Mouse (Mus musculus) heart, postnatal 25 days (tissue): ENCODE measurements around the gene Rarres2. TPM values are rescaled to one million over a fixed set of nuclear protein-coding genes. Genes with fewer than 3 reads are reported as not detected.

Experiments used
- total RNA-seq, 2 experiments: library from RNA; stranded (reverse); gene quantifications; 2 replicates each; pipeline ENCODE4 v1.2.3; 2021

Rarres2 gene
- total RNA-seq, 2 experiments from 2014 or later: 73.6 to 91.2 TPM

Other genes with a start within 250 kb of the Rarres2 start
- 10 to 100 TPM; 19.2 to 20.2 TPM for gene Krba1, start 177.2 kb downstream of the Rarres2 start, total RNA-seq
- gene Zfp467, start 127.0 kb downstream of the Rarres2 start, total RNA-seq: 10 to 100 TPM; 11.7 to 12.4 TPM
- under 1 TPM; 0.14 to 0.55 TPM for gene Sspo, start 124.6 kb downstream of the Rarres2 start, total RNA-seq
- gene Atp6v0e2, start 35.2 kb downstream of the Rarres2 start, total RNA-seq: 10 to 100 TPM; 19.3 to 22.2 TPM
- 10 to 100 TPM; 15.5 to 16.5 TPM for gene Lrrc61, start 18.0 kb downstream of the Rarres2 start, total RNA-seq
- gene Gm45021, start 16.8 kb upstream of the Rarres2 start, total RNA-seq: not detected
- 10 to 100 TPM; 31.0 to 31.8 TPM for gene Repin1, start 21.1 kb upstream of the Rarres2 start, total RNA-seq
- gene Gm44965, start 21.2 kb upstream of the Rarres2 start, total RNA-seq: 1 to 10 TPM; 1.0 to 2.2 TPM
- gene Zfp775, start 29.3 kb upstream of the Rarres2 start, total RNA-seq: 10 to 100 TPM; 10.9 to 11.2 TPM
- under 1 TPM; 0.14 to 0.23 TPM for gene AI854703, start 54.0 kb upstream of the Rarres2 start, total RNA-seq
- 1 to 10 TPM; 7.8 to 8.0 TPM for gene Gimap8, start 74.4 kb upstream of the Rarres2 start, total RNA-seq
- gene Gimap9, start 103.3 kb upstream of the Rarres2 start, total RNA-seq: 1 to 10 TPM; 3.1 to 4.9 TPM
- gene Gimap4, start 111.8 kb upstream of the Rarres2 start, total RNA-seq: 10 to 100 TPM; 29.0 to 30.8 TPM
- gene Gimap6, start 135.4 kb upstream of the Rarres2 start, total RNA-seq: 10 to 100 TPM; 38.5 to 41.6 TPM
- 1 to 10 TPM; 1.8 to 5.3 TPM for gene Gm28053, start 145.8 kb upstream of the Rarres2 start, total RNA-seq
- under 1 TPM in 1 of 2 experiments, not detected in 1; 0.39 TPM for gene Gimap7, start 145.8 kb upstream of the Rarres2 start, total RNA-seq
- 1 to 10 TPM; 8.5 to 9.8 TPM for gene Gimap1, start 166.3 kb upstream of the Rarres2 start, total RNA-seq
- 1 to 10 TPM; 6.1 to 6.8 TPM for gene Gimap5, start 173.4 kb upstream of the Rarres2 start, total RNA-seq
- gene Gimap3, start 198.1 kb upstream of the Rarres2 start, total RNA-seq: under 1 TPM; 0.50 to 0.88 TPM